Mouse (Mus musculus): Measurements from ENCODE around the gene Sohlh1.

The Sohlh1 gene

GRCm38 (mm10) chr2:25847226-25847625 lies at the start of gene Sohlh1:
TSS of gene Sohlh1 (minus strand) at chr2:25847248.
- no peak for DNase-seq (ENCODE audit: low read depth)

- peak; percentile 37 for DNase-seq (ENCODE audit: low read depth)
These were observed 45.4 kb upstream of the Sohlh1 start for GRCm38 (mm10) chr2:25892440-25892839.

- DNase-seq (ENCODE audit: low read depth): peak; percentile 24
These were observed 41.1 kb upstream of the Sohlh1 start for GRCm38 (mm10) chr2:25888144-25888543.

GRCm38 (mm10) chr2:25887226-25887625 lies 40.2 kb upstream of the Sohlh1 start:
- no peak for DNase-seq (ENCODE audit: low read depth)

DNA sequence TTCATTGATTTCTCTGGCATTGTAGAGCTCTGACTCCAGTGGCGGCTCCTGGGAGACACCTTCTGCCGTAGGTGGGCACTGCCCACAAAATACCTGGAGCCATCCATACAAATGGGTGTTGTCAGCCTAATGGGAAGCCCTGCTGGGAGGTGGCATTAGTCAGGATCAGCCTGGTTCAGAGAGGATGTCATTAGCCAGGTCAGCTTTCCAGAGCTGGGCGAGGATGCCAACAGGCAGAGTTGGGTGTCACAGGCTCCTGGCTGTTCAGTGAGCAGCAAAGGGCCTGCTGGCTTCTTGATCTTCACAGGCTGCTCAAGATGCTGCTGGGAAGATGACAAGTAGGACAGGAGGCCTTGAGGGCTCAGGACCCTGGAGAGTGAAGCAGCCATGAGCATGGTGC lies 37.7 kb upstream of the Sohlh1 start:
- no peak for DNase-seq (ENCODE audit: low read depth)

DNA sequence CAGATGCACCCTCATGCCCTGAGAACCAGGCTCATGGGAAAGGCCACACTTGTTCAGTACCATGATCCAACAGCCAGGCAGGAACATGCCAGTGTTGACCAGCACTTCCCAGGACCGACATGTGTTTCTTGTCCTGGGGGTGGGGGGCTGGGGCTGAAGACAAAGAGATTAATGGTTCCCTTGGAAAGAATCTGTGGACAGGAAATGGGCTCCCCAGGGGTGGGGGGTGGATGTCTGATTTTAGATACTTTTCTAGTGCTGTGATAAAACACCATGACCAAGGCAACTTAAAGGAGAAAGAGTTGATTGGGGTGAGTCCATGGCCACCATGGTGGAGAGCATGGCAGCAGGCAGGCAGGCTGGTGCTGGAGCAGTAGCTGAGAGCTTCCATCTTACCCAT lies 35.2 kb upstream of the Sohlh1 start:
- DNase-seq (ENCODE audit: low read depth): no peak

- no peak for DNase-seq (ENCODE audit: low read depth)
These were observed 32.0 kb upstream of the Sohlh1 start for GRCm38 (mm10) chr2:25879061-25879460.

GRCm38 (mm10) chr2:25878516-25878915 lies 31.5 kb upstream of the Sohlh1 start:
- DNase-seq (ENCODE audit: low read depth): no peak

DNA sequence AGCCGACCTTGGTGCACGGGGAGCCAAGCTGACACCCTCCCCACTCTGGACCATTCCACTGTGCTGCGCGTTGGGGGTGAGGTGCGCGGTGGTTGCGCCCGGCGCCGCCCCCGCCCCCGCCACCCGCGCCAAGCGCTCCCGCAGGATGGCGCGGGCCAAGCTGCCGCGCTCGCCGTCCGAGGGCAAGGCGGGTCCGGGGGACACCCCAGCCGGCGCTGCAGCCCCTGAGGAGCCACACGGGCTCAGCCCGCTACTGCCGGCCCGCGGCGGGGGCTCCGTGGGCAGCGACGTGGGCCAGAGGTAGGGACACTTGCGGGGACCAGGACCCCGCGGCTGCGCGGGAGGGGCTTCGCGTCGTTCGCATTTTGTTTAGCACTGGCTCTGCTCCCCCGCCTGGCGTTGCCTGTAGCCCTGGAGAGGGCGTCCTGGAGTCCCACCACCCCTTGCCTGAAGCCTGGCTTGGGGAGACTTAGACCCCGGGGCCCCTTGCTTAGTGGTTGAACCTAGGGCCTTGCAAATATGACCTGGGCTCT lies 30.8 kb upstream of the Sohlh1 start:
- DNase-seq (ENCODE audit: low read depth): no peak

DNA sequence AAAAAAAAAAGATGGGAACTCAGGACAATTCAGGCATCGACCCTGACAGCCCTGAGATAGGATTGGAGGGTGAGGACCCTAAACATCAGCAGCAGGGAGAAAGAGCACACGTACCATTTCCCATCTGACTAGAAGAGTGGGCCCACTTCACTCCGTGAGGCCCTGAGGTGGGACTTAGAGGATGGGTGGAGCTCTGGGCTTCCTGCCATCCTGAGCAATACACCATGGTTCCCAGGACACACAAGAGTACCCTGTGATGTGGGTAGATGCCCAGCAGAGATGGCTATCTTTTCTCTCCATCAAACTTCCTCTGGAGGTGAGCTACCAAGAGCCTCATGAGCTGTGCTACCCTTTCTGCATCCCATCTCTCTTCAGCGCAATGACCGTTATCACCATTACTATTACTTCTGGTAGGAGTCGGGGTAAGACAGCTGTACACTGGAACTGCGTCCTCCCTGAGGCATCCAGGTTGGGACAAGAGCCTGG lies 30.2 kb upstream of the Sohlh1 start:
- no peak for DNase-seq (ENCODE audit: low read depth)

DNA sequence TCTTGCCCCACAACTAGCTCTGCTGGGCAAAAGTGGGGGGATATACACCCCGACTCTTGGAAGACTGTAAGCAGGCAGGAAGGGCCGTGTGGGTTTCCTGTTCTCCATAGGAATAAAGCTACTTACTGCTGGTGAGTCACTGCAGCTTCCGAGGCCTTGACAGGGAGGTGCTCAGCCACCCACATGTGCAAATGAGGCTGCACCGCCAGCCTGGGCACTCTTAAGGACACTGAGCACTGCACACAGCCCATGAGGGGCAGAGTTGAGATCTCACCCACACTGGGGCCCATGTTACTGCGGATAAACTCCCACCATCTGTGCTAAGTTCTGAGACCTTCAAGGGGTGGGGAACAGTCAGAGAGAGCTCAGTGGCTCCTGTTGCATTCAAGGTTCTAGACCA lies 19.6 kb upstream of the Sohlh1 start:
- peak; percentile 60 for DNase-seq (ENCODE audit: low read depth)

GRCm38 (mm10) chr2:25865412-25865811 lies 18.4 kb upstream of the Sohlh1 start:
- no peak for DNase-seq (ENCODE audit: low read depth)

GRCm38 (mm10) chr2:25864230-25864629 lies 17.2 kb upstream of the Sohlh1 start:
- DNase-seq (ENCODE audit: low read depth): no peak

- no peak for DNase-seq (ENCODE audit: low read depth)
These were observed 16.5 kb upstream of the Sohlh1 start, which contains the start of gene Kcnt1 for GRCm38 (mm10) chr2:25863337-25864131. TSS of gene Kcnt1 (plus strand) at chr2:25863734.

DNA sequence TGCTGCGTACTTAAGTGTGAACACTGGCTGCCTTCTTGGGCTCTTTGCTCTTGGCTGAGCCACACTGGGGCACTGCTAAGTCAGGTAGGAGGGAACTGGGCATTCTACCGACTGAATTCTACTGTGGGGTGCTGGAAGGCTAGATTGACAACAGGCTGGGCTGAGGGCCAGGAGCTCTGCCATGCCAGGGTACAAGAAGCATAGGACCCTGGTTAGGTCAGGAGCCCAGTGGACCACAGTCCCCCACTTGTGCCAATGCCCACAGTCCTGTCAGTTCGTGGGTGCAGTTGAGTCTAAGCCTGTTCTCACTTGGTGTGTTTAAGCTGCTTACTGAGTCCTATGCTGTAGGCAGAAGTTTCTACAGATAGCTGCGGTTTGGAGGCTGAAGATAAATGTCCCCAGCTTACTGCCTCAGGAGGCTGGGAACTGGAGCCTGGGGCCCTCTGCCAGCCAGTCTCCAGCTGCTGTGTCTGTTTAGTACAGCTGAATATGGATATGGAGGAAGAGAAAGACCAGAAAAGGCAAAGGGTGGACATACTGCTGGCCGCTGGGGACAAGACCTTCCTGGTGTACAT lies 15.7 kb upstream of the Sohlh1 start:
- no peak for DNase-seq (ENCODE audit: low read depth)

- no peak for DNase-seq (ENCODE audit: low read depth)
These were observed 15.0 kb upstream of the Sohlh1 start for GRCm38 (mm10) chr2:25862038-25862437.

- no peak for DNase-seq (ENCODE audit: low read depth)
These were observed 12.8 kb upstream of the Sohlh1 start for GRCm38 (mm10) chr2:25859891-25860290.

DNA sequence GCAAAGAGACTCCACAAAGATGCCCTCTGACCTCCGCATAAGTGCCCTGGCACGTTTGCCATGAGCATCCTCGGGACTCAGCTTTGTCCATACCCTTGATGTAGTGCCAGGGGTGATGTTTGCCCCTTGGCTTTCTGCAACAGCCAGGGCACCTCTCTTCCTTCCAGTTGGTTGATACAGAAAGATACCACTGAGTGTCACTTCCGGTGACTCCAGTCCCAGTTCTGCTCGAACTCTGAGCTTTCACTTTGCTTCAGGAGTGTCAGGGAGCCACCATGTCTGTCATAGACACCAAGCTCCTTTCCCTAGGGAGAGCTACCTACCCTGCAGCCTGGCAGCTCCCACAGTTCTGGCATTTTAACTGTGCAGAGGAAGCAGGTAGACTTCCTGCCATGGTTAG lies 7.0 kb upstream of the Sohlh1 start:
- DNase-seq (ENCODE audit: low read depth): peak; percentile 54

DNA sequence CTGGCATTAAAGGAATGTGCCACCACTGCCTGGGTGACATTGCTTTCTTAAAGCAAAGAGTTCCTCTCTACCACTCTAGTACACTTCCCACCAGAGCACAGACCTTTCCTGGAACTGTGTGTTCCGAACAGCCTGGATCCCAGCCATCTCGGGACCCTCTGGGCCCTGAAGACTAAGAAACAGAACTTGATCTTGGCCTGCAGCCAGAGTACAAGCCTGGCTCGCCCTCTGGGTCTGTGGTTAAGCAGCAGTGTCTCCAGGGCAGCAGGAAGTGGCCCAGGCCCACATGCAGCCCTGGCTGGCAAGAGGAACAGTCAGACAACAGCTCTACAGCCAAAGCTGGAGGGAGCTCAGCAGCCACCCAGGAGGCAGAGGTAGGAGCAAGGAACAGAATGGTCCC lies 5.6 kb upstream of the Sohlh1 start:
- DNase-seq (ENCODE audit: low read depth): peak; percentile 88

DNA sequence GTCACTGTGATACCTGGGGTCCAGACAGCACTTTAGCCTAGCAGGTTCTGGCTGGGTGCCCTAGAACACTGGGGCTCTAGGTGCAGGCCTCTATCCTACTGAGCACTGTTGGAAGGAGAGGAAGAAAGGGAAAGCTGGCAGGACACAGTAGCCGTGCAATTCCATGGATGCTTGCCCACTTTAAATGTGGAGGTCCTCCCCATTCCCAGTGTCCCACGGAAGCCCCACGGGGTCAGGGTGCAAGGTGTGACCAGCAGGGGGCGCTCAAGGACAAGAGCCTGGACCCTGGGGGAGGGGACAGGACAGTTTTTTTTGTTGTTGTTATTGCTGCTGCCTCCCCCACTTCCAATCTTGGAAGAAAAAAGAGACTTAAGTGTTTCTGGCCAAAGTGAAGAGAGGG lies 3.3 kb upstream of the Sohlh1 start:
- DNase-seq (ENCODE audit: low read depth): peak; percentile 37

DNA sequence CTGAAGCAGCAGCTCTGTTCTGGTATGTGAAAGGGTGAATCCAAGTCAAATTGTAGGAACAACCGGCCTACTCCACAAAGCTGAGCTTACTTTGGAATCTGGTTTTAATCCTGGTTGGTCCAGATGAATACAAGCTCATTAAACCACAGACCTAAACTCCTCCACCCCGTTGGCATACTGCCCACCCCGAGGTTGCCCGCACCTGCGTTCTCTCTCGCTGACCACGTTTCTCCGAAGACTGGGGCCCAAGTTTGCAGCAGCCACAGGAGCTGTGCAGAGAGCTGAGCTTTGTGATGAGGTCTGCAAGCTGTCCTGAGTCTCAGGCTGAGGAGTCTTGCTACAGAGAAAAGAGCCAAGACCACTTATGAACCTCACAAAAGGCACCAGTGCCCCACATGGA lies 532 bp downstream of the Sohlh1 start:
- no peak for DNase-seq (ENCODE audit: low read depth)

DNA sequence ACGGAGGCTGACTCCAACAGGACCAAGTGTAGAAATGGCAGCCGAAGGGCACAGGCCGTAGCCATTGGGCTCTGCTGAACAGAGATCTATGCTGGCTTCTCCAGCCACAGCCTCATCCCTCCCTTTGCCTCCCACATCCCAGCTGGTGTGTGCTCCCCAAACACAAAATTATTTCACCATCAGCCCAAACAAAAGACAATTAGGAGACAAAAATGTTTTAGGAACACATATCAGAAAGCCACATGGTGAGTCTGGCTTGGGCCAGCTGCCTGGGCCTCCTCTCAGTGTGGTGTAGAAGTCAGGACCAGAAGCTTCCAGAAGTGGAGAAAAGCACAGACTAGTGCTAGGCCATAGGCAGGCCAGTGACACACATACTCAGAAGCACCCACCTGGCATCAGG lies 3.0 kb downstream of the Sohlh1 start:
- DNase-seq (ENCODE audit: low read depth): no peak

- no peak for DNase-seq (ENCODE audit: low read depth)
These were observed 4.3 kb downstream of the Sohlh1 start for GRCm38 (mm10) chr2:25842758-25843157.

Data from 416B (cell line).